Mouse (Mus musculus): ENCODE data around the gene Gimap8. TPM values are rescaled to one million over a fixed set of nuclear protein-coding genes. Genes with fewer than 3 reads are reported as not detected.

Gimap8 gene
- total and polyA plus RNA-seq, 3 experiments: 21.6 to 28.5 (median 27.5) TPM

GRCm38 (mm10) chr6:48697555-48697930, 50.5 kb downstream of the Gimap8 start:
- Histone ChIP-seq H3K9ac (ENCODE audit: insufficient read depth, low read depth) (no peak overlapping the region), H3K27me3 (replicated peaks) (no peaks in the 10 kb centered on the region), H3K79me2 (replicated peaks; ENCODE audit: control insufficient read depth, extremely low read depth, insufficient read depth, poor library complexity, severe bottlenecking) (no peaks in the 10 kb centered on the region; the same call in 1 of the 2 replicates), H3K9me3 (replicated peaks; ENCODE audit: low read length) (peaks cover 33% of the 10 kb centered on the region), H3K4me1 (ENCODE audit: control insufficient read depth in 1 of 2, insufficient read depth in 2 of 2) (peaks cover 30 to 70% of the 10 kb centered on the region in 2 experiments), H3K4me2 (ENCODE audit: insufficient read depth, low read depth, poor library complexity, severe bottlenecking) (no peak overlapping the region), H3K27ac (ENCODE audit: insufficient read depth, low read depth) (peak overlapping the region; percentile 37; the same call in 1 of the 2 replicates), H3K4me3 (replicated peaks in 1 of 3; ENCODE audit: low read depth in 2 of 3, low read length in 2 of 3, poor library complexity in 1 of 3) (no peak overlapping the region), H3K36me3 (replicated peaks in 1 of 2; ENCODE audit: control insufficient read depth in 1 of 2, insufficient read depth in 1 of 2, low read length in 1 of 2) (peaks cover 28 to 52% of the 10 kb centered on the region in 2 experiments)
- dilution Hi-C loops (cut with MboI; ENCODE audit: extremely low pct_ligation_motif_present, extremely low pct_unique_long_range_greater_than_20kb, low sequenced_read_pairs) (no loop called here), in situ Hi-C loops (cut with MboI; ENCODE audit: low pct_ligation_motif_present, low pct_unique_long_range_greater_than_20kb, low sequenced_read_pairs) (no loop called here)
- no peak for DNase-seq (ENCODE audit: extremely low read depth)
- TF ChIP-seq E2F4 (IDR thresholded peaks at IDR 0.05; ENCODE audit: insufficient replicate concordance, low read depth, low read length): no peak
- no peak for TF ChIP-seq ZC3H11A (IDR thresholded peaks at IDR 0.05; ENCODE audit: low read depth, low read length)
- no peak for TF ChIP-seq MAZ (IDR thresholded peaks at IDR 0.05; ENCODE audit: low read depth, low read length)
- TF ChIP-seq ELF1 (IDR thresholded peaks at IDR 0.05; ENCODE audit: low read depth, low read length): no peak
- no peak for TF ChIP-seq ZKSCAN1 (IDR thresholded peaks at IDR 0.05; ENCODE audit: borderline replicate concordance, low read depth, low read length)
- TF ChIP-seq PAX5 (IDR thresholded peaks at IDR 0.05; ENCODE audit: low read length): no peak

GRCm38 (mm10) chr6:48698066-48698856, 51.2 kb downstream of the Gimap8 start:
- no peak for DNase-seq (ENCODE audit: extremely low read depth)
- H3K4me1 ChIP-seq (ENCODE audit: control insufficient read depth in 1 of 2, insufficient read depth in 2 of 2): peaks cover 29 to 70% of the 10 kb centered on the region in 2 experiments
- peaks cover 31% of the 10 kb centered on the region for H3K9me3 ChIP-seq (replicated peaks; ENCODE audit: low read length)
- in situ Hi-C loops (cut with MboI; ENCODE audit: low pct_ligation_motif_present, low pct_unique_long_range_greater_than_20kb, low sequenced_read_pairs): no loop called here
- peaks cover 6% of the 10 kb centered on the region for H3K79me2 ChIP-seq (replicated peaks; ENCODE audit: control insufficient read depth, extremely low read depth, insufficient read depth, poor library complexity, severe bottlenecking)
- H3K27me3 ChIP-seq (replicated peaks): no peaks in the 10 kb centered on the region
- H3K4me2 ChIP-seq (ENCODE audit: insufficient read depth, low read depth, poor library complexity, severe bottlenecking): peak overlapping the region; percentile 63
- H3K36me3 ChIP-seq (replicated peaks in 1 of 2; ENCODE audit: control insufficient read depth in 1 of 2, insufficient read depth in 1 of 2, low read length in 1 of 2): peaks cover 27 to 52% of the 10 kb centered on the region in 2 experiments
- H3K4me3 ChIP-seq (replicated peaks in 1 of 3; ENCODE audit: low read depth in 2 of 3, low read length in 2 of 3, poor library complexity in 1 of 3): peak overlapping the region; percentile 19 to 45 (median 26)
- dilution Hi-C loops (cut with MboI; ENCODE audit: extremely low pct_ligation_motif_present, extremely low pct_unique_long_range_greater_than_20kb, low sequenced_read_pairs): no loop called here
- peak overlapping the region; percentile 98 for H3K27ac ChIP-seq (ENCODE audit: insufficient read depth, low read depth)
- no peak for TF ChIP-seq SIN3A (IDR thresholded peaks at IDR 0.05; ENCODE audit: low read length)
- no peak for TF ChIP-seq GABPA (IDR thresholded peaks at IDR 0.05; ENCODE audit: insufficient replicate concordance, low read depth, low read length)
- no peak for TF ChIP-seq RAD21 (IDR thresholded peaks at IDR 0.05; ENCODE audit: low read depth, low read length)
- no peak for TF ChIP-seq NRF1 (IDR thresholded peaks at IDR 0.05; ENCODE audit: low read depth, low read length)
- TF ChIP-seq RCOR1 (conservative IDR thresholded peaks at IDR 0.05; ENCODE audit: low read depth, low read length): no peak
- TF ChIP-seq UBTF (IDR thresholded peaks at IDR 0.05; ENCODE audit: low read depth, low read length): no peak
- TF ChIP-seq USF2 (conservative IDR thresholded peaks at IDR 0.05; ENCODE audit: low read depth, low read length): peak; percentile 41; the same call in 1 of the 2 replicates
- TF ChIP-seq HCFC1 (IDR thresholded peaks at IDR 0.05; ENCODE audit: low read depth, low read length): no peak
- peak; percentile 41 for TF ChIP-seq POLR2A (IDR thresholded peaks at IDR 0.05; ENCODE audit: low read depth, low read length)
- 0 out of 2 replicates have a peak, but pooled peaks have one; percentile 40 for TF ChIP-seq MYC (IDR thresholded peaks at IDR 0.05; ENCODE audit: low read depth, low read length)
- no peak for TF ChIP-seq ZKSCAN1 (IDR thresholded peaks at IDR 0.05; ENCODE audit: borderline replicate concordance, low read depth, low read length)
- TF ChIP-seq ETS1 (conservative IDR thresholded peaks at IDR 0.05; ENCODE audit: low read depth, low read length): no peak; the same call in 1 of the 2 replicates
- peak; percentile 45 for TF ChIP-seq MAX (IDR thresholded peaks at IDR 0.05; ENCODE audit: low read length)
- TF ChIP-seq ELF1 (IDR thresholded peaks at IDR 0.05; ENCODE audit: low read depth, low read length): 0 out of 2 replicates have a peak, but pooled peaks have one; percentile 6
- TF ChIP-seq USF1 (IDR thresholded peaks at IDR 0.05; ENCODE audit: low read depth, low read length): peak; percentile 56
- peak; percentile 49 for TF ChIP-seq TCF12 (IDR thresholded peaks at IDR 0.05; ENCODE audit: low read depth, low read length)
- TF ChIP-seq MEF2A (IDR thresholded peaks at IDR 0.05; ENCODE audit: borderline replicate concordance, low read depth, low read length): no peak
- 0 out of 2 replicates have a peak, but pooled peaks have one; percentile 47 for TF ChIP-seq CHD1 (IDR thresholded peaks at IDR 0.05; ENCODE audit: low read depth, low read length)
- peak; percentile 69 for TF ChIP-seq TBP (conservative IDR thresholded peaks at IDR 0.05; ENCODE audit: low read depth, low read length)
- no peak for TF ChIP-seq JUN (IDR thresholded peaks at IDR 0.05; ENCODE audit: insufficient read depth, low read depth, low read length)
- TF ChIP-seq MXI1 (IDR thresholded peaks at IDR 0.05; ENCODE audit: low read depth, low read length): no peak
- no peak for TF ChIP-seq CHD2 (IDR thresholded peaks at IDR 0.05; ENCODE audit: low read length)
- no peak for TF ChIP-seq ZMIZ1 (IDR thresholded peaks at IDR 0.05; ENCODE audit: low read depth, low read length)
- peak; percentile 63; the same call in 1 of the 2 replicates for TF ChIP-seq BHLHE40 (IDR thresholded peaks at IDR 0.05; ENCODE audit: low read depth, low read length)
- TF ChIP-seq JUND (conservative IDR thresholded peaks at IDR 0.05; ENCODE audit: low read depth, low read length): no peak
- TF ChIP-seq EP300 (IDR thresholded peaks at IDR 0.05; ENCODE audit: low read length): peak; percentile 28; the same call in 1 of the 2 replicates
- H3K9ac ChIP-seq (ENCODE audit: insufficient read depth, low read depth): peak overlapping the region; percentile 64
